Mouse (Mus musculus) hindbrain, embryonic 12.5 days (tissue): Measurements from ENCODE around the gene Slc4a5. TPM values are rescaled to one million over a fixed set of nuclear protein-coding genes. Genes with fewer than 3 reads are reported as not detected.

Experiments
- ATAC-seq: fragments of 200-750 bp; cut with Nextera tagmentation; 2 replicates; pipeline ENCODE4 v1.8.0; 2017; ENCODE audit warnings: moderate TSS enrichment; ENCODE audit not compliant: low FRiP score
- H3K27ac ChIP-seq: fragments of 300-500 bp; sonication (generic); 2 replicates; pipeline ENCODE4 v1.5.1; 2016; ENCODE audit warnings: mild to moderate bottlenecking
- H3K27me3 ChIP-seq: fragments of 300-500 bp; sonication (generic); 2 replicates; pipeline ENCODE4 v1.6.1; 2016; ENCODE audit warnings: mild to moderate bottlenecking
- H3K36me3 ChIP-seq: fragments of 300-500 bp; sonication (generic); 2 replicates; pipeline ENCODE4 v1.6.1; 2016; ENCODE audit warnings: mild to moderate bottlenecking
- H3K4me1 ChIP-seq: fragments of 300-500 bp; sonication (generic); 2 replicates; pipeline ENCODE4 v1.6.1; 2016
- H3K4me2 ChIP-seq: fragments of 300-500 bp; sonication (generic); replicated peaks from 2 replicates; pipeline ENCODE4 v1.6.1; 2016; ENCODE audit warnings: mild to moderate bottlenecking
- H3K4me3 ChIP-seq: fragments of 300-500 bp; sonication (generic); 2 replicates; pipeline ENCODE4 v1.5.1; 2016; ENCODE audit warnings: mild to moderate bottlenecking
- H3K9ac ChIP-seq: fragments of 300-500 bp; sonication (generic); 2 replicates; pipeline ENCODE4 v1.6.1; 2016; ENCODE audit warnings: mild to moderate bottlenecking, moderate library complexity
- H3K9me3 ChIP-seq: fragments of 300-500 bp; sonication (generic); replicated peaks from 2 replicates; pipeline ENCODE4 v1.6.1; 2016; ENCODE audit warnings: mild to moderate bottlenecking
- WGBS: fragments of 180-500 bp; shearing (Covaris S2); methylation state at CpG from one replicate; pipeline ENCODE4 v1.1.7; 2016; 5-methylcytosine and 5-hydroxymethylcytosine counted together
- polyA plus RNA-seq: library from polyadenylated mRNA; unstranded; fragments of >200 nt; fragmentation: Nextera tagmentation; extraction: Ambion mirVana; gene quantifications from 2 replicates; pipeline ENCODE4 v1.2.1, GENCODE M21; 2016

Gene Slc4a5
- polyA plus RNA-seq, 1 experiment from 2014 or later, result 5.0 TPM

DNA sequence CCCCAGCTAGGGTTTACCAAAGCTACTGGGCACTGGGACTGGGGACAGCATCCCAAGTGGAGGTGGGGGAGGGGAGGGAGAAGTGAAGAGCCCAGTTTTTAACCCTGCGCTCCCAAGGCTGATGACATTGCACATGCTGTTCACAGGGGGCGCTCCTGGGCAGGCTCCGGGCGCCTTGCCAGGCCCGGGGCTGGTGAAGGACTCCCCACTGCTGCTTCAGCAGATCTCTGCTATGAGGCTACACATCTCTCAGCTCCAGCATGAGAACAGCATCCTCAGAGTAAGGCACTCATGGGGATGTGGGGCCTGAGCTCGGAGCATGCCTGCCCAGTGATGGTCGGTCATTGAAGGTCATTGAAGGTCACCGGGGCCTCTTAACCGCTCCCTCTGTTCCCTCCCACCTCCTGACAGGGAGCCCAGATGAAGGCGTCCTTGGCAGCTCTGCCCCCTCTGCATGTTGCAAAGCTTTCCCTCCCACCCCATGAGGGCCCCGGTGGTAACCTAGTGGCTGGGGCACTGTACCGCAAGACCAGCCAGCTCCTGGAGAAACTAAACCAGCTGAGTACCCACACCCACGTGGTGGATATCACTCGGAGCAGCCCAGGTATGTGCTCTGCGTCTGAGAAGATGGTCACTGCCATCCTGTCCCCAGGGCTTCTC lies 22.2 kb upstream of the Slc4a5 start:
- Histone ChIP-seq H3K9ac (no peak overlapping the region), H3K27ac (no peak overlapping the region), H3K4me1 (no peaks in the 10 kb centered on the region), H3K27me3 (no peaks in the 10 kb centered on the region), H3K4me3 (no peak overlapping the region), H3K4me2 (no peak overlapping the region), H3K36me3 (peaks cover 85% of the 10 kb centered on the region), H3K9me3 (no peaks in the 10 kb centered on the region)
- ATAC-seq, result peak; percentile 38; the same call in 1 of the 2 replicates
- 41% methylated on average over 15 of the region's 15 CpGs for WGBS

DNA sequence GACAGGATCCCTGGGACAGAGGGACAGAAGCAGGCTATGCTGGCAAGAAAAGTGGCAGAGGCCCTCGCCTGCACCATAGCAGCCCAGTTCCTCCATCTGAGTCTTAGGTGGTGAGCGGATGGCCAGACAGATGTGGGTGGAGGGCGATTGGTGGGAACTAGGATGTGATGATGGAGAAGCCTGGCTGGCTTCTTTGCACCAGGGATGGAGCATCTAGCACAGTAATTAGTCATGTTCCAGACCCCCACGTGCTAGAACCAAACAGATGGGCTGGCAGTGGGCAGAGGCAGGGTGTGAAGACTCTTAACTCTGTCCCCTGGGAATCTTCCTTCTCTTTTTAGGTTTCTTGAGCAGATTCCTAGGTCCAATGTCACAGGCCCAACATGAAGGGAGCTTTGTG lies 16.3 kb upstream of the Slc4a5 start:
- no peak overlapping the region for H3K27ac ChIP-seq
- no peak overlapping the region for H3K4me2 ChIP-seq
- no peak overlapping the region for H3K4me3 ChIP-seq
- peaks cover 28% of the 10 kb centered on the region for H3K36me3 ChIP-seq
- ATAC-seq, result no peak
- H3K4me1 ChIP-seq, result peaks cover 3% of the 10 kb centered on the region; the same call in 1 of the 2 replicates
- no peak overlapping the region for H3K9ac ChIP-seq
- no peaks in the 10 kb centered on the region for H3K9me3 ChIP-seq
- 85% methylated on average over 4 of the region's 4 CpGs for WGBS
- H3K27me3 ChIP-seq, result no peaks in the 10 kb centered on the region

DNA sequence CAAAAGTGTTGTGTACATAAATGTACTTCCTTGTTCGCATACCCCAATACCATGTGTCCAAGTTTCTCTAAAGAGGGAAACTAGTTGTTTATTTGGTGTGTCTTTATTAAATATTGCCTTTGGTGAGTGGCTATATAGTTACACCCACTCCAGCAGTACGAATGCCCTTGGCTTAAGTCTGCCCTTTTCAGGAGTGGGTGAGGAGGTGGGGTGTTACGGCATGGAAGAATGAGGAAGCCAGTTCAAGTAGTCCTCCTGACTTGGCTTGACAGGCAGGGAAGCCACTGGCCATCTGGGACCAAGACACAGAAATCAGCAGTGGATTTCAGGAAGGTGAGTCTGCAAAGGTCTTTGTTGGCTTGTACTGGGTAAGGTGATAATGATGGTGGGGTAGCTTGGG lies 13.8 kb upstream of the Slc4a5 start:
- Histone ChIP-seq H3K9ac (no peak overlapping the region), H3K4me2 (no peak overlapping the region), H3K27ac (no peak overlapping the region), H3K27me3 (no peaks in the 10 kb centered on the region), H3K4me1 (peaks cover 10% of the 10 kb centered on the region; the same call in 1 of the 2 replicates), H3K4me3 (no peak overlapping the region), H3K9me3 (no peaks in the 10 kb centered on the region), H3K36me3 (peaks cover 5% of the 10 kb centered on the region)
- ATAC-seq, result no peak
- WGBS, result 94% methylated on average over 3 of the region's 3 CpGs

DNA sequence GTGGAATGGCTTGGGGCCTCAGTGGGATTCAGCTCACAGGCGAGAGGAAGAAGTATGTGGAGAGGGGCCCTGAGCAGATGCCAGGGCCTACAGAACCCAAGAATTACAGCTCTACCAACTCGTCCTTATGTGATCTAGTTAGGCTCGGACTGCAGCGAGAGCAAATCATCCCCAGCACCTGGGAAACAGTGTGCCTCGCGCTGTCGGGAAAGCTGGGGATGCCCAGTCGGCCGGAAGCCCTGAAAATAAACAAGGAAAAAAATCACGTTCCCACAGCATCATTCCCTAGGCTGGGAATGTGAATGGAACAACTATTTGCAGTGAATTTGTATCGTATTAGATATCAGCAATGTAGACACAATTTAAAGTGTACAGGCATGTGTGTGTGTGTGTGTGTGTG lies 13.3 kb upstream of the Slc4a5 start:
- Histone ChIP-seq H3K36me3 (0 out of 2 replicates have a peak, but pooled peaks cover under 1% of the 10 kb centered on the region), H3K9ac (no peak overlapping the region), H3K4me2 (no peak overlapping the region), H3K9me3 (no peaks in the 10 kb centered on the region), H3K27me3 (no peaks in the 10 kb centered on the region), H3K4me1 (peaks cover 12% of the 10 kb centered on the region), H3K27ac (no peak overlapping the region), H3K4me3 (no peak overlapping the region)
- 77% methylated on average over 11 of the region's 11 CpGs for WGBS
- no peak for ATAC-seq

DNA sequence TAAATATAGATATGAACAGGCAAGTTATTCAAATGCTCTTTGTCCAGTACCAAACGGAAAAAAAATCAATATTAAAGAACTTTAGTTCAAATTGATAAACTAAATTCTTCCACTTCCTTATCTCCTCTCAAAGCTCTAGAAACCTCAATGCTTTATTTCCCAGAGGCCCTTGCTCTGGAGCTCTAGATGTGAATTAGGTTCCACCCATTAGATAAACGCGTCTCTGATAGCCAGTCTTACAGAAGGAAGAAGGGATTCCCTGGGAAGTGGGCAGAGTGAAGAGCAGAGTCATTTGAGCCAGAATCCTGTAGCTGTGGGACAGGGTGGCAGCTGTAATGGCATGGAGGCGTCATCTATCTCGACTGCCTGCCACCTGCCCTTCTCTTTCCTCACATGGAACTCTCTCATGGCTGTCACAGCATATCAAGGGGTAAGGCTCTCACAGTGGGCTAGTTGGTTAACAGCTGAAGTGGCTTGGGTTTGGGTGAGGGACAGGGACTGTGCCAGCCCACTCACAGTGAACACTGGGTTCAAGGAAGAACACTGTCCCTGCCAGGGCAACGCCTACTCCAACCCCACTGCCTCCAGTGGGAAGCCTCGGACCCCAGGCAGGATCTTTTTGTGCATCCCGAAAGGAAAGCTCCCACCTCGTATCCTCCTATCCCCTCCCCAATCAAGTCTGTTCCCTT lies 12.1 kb upstream of the Slc4a5 start:
- ATAC-seq, result no peak
- no peak overlapping the region for H3K4me3 ChIP-seq
- H3K9ac ChIP-seq, result no peak overlapping the region
- no peak overlapping the region for H3K27ac ChIP-seq
- H3K27me3 ChIP-seq, result no peaks in the 10 kb centered on the region
- no peaks in the 10 kb centered on the region for H3K36me3 ChIP-seq
- H3K4me2 ChIP-seq, result no peak overlapping the region
- H3K4me1 ChIP-seq, result peaks cover 18% of the 10 kb centered on the region
- 79% methylated on average over 9 of the region's 9 CpGs for WGBS
- H3K9me3 ChIP-seq, result no peaks in the 10 kb centered on the region

DNA sequence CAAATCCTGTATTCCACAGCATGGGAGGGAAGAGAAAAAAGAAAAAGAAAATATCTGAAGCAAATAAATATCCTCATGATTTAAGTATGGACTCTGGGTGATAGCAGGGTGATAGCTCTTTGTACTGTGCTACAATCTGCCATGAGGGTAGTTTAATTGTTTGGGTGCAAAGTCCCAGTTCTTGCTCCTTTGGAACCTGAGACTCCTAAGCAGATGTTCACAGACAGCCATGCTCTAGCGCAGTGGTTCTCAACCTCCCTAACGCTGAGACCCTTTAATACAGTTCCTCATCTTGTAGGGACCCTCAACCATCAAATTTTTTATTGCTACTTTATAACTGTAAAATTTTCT lies 11.6 kb upstream of the Slc4a5 start:
- H3K9ac ChIP-seq, result no peak overlapping the region
- H3K27me3 ChIP-seq, result no peaks in the 10 kb centered on the region
- H3K27ac ChIP-seq, result no peak overlapping the region
- ATAC-seq, result no peak
- H3K9me3 ChIP-seq, result no peaks in the 10 kb centered on the region
- H3K4me3 ChIP-seq, result no peak overlapping the region
- H3K4me1 ChIP-seq, result peaks cover 18% of the 10 kb centered on the region
- no peaks in the 10 kb centered on the region for H3K36me3 ChIP-seq
- H3K4me2 ChIP-seq, result no peak overlapping the region
- 85% methylated on average over 2 of the region's 2 CpGs for WGBS

DNA sequence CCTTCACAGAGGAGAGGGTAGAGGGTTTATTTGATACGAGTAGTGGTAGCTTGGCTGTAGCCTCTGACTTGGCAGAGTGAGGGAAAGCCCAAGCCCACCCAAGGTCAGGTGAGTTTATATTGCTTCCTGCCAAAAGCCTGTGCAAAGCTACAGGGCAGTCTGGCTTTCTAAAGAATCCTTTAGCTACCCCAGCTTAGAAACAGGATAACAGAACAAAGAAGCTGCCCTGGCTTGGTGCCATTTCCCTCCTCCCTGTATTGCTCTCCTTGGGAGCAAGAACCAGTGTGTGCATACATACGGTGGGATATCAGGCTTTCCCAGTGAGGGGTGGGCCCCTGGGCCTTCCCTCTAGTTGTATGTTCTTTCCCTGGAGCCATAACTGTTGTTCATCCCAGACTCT lies 9.1 kb upstream of the Slc4a5 start:
- 45% methylated on average over 2 of the region's 2 CpGs for WGBS
- Histone ChIP-seq H3K4me2 (no peak overlapping the region), H3K9ac (no peak overlapping the region), H3K4me1 (peaks cover 23% of the 10 kb centered on the region), H3K9me3 (no peaks in the 10 kb centered on the region), H3K27ac (no peak overlapping the region), H3K27me3 (no peaks in the 10 kb centered on the region), H3K36me3 (no peaks in the 10 kb centered on the region), H3K4me3 (no peak overlapping the region)
- no peak for ATAC-seq

DNA sequence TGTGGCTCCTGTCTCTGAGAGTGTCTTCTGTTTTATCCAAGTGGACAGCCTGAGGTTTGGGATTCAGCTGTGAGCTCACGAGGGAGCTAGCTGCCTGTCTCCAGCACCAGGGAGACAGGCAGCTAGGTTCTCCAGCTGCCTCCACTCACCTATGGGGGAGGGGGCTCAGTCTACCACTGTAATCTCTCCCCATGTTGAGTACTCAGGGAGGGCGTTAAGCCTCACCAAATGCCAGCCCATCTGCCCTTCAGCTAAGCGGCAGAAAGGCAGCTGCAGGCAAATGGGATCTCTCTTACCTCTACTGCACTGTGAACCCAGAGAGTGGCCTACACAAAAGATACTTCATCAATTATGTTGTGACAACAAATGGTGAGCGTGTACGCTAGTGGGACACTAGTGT lies 8.1 kb upstream of the Slc4a5 start:
- Histone ChIP-seq H3K27ac (peak overlapping the region; percentile 23; the same call in 1 of the 2 replicates), H3K4me2 (no peak overlapping the region), H3K36me3 (no peaks in the 10 kb centered on the region), H3K4me1 (peaks cover 25% of the 10 kb centered on the region), H3K27me3 (no peaks in the 10 kb centered on the region), H3K9me3 (no peaks in the 10 kb centered on the region), H3K4me3 (no peak overlapping the region), H3K9ac (no peak overlapping the region)
- ATAC-seq, result peak; percentile 32
- WGBS, result 21% methylated on average over 5 of the region's 5 CpGs

DNA sequence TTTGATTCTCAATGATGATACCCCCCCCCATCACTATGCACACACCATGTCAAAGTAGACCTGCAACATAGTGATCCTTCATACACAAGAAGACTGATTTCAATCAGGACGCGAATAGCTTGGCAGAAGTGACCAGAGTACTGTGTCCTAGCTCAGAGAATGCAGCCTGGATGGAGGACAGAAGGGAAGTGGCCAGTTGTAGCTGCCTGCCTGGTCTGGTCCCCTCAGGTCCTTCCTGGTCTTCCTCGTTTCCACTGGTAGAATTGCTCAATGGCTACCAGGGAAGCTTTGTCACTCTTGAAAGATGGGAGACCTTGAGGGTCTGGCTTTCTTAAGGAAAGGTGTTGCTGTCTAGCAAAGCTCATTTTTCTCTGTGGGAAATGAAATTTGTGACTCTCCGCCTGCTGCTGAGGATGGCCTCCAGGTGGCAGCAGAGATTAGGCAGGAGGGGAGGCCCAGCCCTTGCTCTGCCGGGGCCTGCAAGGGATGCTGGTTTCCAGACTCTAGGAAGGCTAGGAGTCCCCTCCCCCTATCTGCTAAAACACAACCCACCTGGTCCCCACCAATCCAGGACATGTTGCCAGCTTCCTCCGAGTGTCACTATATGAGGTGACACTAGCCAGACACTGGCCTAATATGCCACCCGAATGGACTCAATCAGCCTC lies 4.5 kb upstream of the Slc4a5 start:
- peak; percentile 82 for ATAC-seq
- H3K4me1 ChIP-seq, result peaks cover 21% of the 10 kb centered on the region
- no peaks in the 10 kb centered on the region for H3K36me3 ChIP-seq
- no peak overlapping the region for H3K27ac ChIP-seq
- no peaks in the 10 kb centered on the region for H3K9me3 ChIP-seq
- H3K27me3 ChIP-seq, result no peaks in the 10 kb centered on the region
- WGBS, result 21% methylated on average over 7 of the region's 7 CpGs
- H3K4me2 ChIP-seq, result no peak overlapping the region
- no peak overlapping the region for H3K4me3 ChIP-seq
- H3K9ac ChIP-seq, result no peak overlapping the region

DNA sequence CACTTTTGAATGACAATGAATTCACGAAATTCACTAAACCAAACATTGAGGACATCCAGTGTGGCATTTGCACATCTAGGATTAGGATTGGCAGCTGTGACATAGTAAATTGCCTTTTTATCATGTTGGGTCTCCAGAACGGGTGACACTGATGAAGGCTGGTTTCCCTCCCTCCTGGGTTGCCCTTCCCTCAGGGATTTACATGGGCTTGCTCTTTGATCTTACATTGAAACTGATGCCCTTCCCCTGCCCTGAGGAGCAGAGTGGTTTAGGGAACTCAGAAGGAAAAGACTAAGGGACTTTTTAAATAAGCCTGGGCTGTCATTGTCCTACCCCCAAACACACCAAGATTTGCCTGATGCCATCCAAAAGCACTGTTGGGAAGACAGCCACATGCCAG lies 11.9 kb downstream of the Slc4a5 start:
- WGBS, result 47% methylated on average over 2 of the region's 2 CpGs

DNA sequence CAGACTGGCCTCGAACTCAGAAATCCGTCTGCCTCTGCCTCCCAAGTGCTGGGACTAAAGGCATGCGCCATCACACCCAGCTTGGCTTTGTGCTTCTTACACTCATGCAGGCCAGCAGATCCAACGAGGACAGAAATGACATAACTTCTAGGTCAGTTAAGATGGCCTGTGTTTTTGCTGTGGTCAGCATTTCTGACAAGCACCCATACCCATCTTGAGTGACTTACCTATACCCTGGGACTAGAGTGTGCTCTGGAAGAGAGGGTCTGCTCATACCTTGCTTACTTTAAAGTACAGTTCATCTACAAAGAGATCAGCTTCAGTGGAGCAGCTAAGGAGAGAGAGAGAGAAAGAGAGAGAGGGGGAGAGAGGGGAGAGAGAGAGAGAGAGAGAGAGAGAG lies 13.7 kb downstream of the Slc4a5 start:
- no peak overlapping the region for H3K4me3 ChIP-seq

More for the DNA sequence above, 11.9 kb downstream of the Slc4a5 start:
- Histone ChIP-seq H3K4me2 (no peak overlapping the region), H3K9ac (no peak overlapping the region), H3K4me3 (no peak overlapping the region), H3K9me3 (no peaks in the 10 kb centered on the region), H3K36me3 (no peaks in the 10 kb centered on the region), H3K4me1 (peaks cover 12% of the 10 kb centered on the region), H3K27me3 (peaks cover 26% of the 10 kb centered on the region; the same call in 1 of the 2 replicates), H3K27ac (no peak overlapping the region)
- no peak for ATAC-seq

DNA sequence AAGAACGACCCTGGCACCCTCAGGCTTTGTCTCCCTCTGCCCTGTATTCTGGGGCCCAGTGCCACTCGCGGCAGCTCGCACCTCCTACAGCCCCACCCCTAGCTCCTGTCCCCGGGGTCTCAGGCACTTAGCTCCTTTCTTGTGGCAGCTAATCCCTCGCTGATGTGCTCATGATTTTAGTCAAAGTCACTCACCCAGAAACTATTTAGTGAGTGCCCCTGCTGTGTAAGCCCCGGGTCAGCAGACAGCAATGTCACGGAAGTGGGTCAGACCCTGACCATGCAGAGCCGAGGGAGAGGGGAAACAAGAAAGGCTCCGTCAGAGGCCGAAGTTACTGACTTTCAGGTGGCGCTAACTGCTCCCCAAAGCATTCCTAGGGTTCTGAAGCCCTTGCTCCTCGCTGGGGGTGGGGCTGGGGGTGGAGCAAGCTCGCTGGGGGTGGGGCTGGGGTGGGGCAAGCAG lies 14.7 kb downstream of the Slc4a5 start:
- H3K36me3 ChIP-seq, result no peaks in the 10 kb centered on the region
- WGBS, result 3% methylated on average over 14 of the region's 14 CpGs
- H3K9me3 ChIP-seq, result no peaks in the 10 kb centered on the region
- peak overlapping the region; percentile 41; the same call in 1 of the 2 replicates for H3K9ac ChIP-seq
- H3K27me3 ChIP-seq, result peaks cover 41% of the 10 kb centered on the region
- H3K4me1 ChIP-seq, result peaks cover 20% of the 10 kb centered on the region
- 0 out of 2 replicates have a peak overlapping the region, but pooled peaks have one; percentile 3 for H3K27ac ChIP-seq
- no peak overlapping the region; the same call in 1 of the 2 replicates for H3K4me3 ChIP-seq
- ATAC-seq, result no peak
- peak overlapping the region; percentile 32 for H3K4me2 ChIP-seq

More for the DNA sequence above, 13.7 kb downstream of the Slc4a5 start:
- H3K27ac ChIP-seq, result no peak overlapping the region
- no peak for ATAC-seq
- no peaks in the 10 kb centered on the region for H3K9me3 ChIP-seq
- peaks cover 34% of the 10 kb centered on the region for H3K27me3 ChIP-seq
- peaks cover 20% of the 10 kb centered on the region for H3K4me1 ChIP-seq
- H3K36me3 ChIP-seq, result no peaks in the 10 kb centered on the region
- no peak overlapping the region for H3K9ac ChIP-seq
- no peak overlapping the region for H3K4me2 ChIP-seq
- WGBS, result 86% methylated on average over 4 of the region's 4 CpGs
